Mouse (Mus musculus): ENCODE data around the gene Skap2. TPM values are rescaled to one million over a fixed set of nuclear protein-coding genes. Genes with fewer than 3 reads are reported as not detected.

Skap2 gene
- total RNA-seq, 2 experiments from 2014 or later = 7.3 to 10.4 TPM

Other genes with a start within 250 kb of the Skap2 start
- under 1 TPM; 0.15 to 0.22 TPM for gene Hoxa1, start 145.8 kb upstream of the Skap2 start, total RNA-seq (2021)
- gene Hoxa2, start 152.3 kb upstream of the Skap2 start, total RNA-seq (2021) = under 1 TPM; 0.24 to 0.76 TPM
- under 1 TPM; 0.17 to 0.20 TPM for gene 5730596B20Rik, start 164.9 kb upstream of the Skap2 start, total RNA-seq (2021)
- under 1 TPM; 0.44 to 0.62 TPM for gene Hoxa4, start 179.2 kb upstream of the Skap2 start, total RNA-seq (2021)
- 1 to 10 TPM; 1.4 to 2.1 TPM for gene Hoxa5, start 192.0 kb upstream of the Skap2 start, total RNA-seq (2021)
- not detected for gene Hoxa6, start 196.2 kb upstream of the Skap2 start, total RNA-seq (2021)
- 1 to 10 TPM; 1.2 TPM for gene Hoxa3, start 200.8 kb upstream of the Skap2 start, total RNA-seq (2021)
- not detected for gene Gm28308, start 200.8 kb upstream of the Skap2 start, total RNA-seq (2021)
- under 1 TPM; 0.17 to 0.29 TPM for gene Hoxa7, start 209.3 kb upstream of the Skap2 start, total RNA-seq (2021)
- gene Hoxa9, start 218.5 kb upstream of the Skap2 start, total RNA-seq (2021) = not detected
- gene Hoxa10, start 228.3 kb upstream of the Skap2 start, total RNA-seq (2021) = not detected
- gene Hoxa11, start 233.3 kb upstream of the Skap2 start, total RNA-seq (2021) = not detected
- gene Hoxa13, start 248.3 kb upstream of the Skap2 start, total RNA-seq (2021) = not detected